Mouse (Mus musculus) thymus, postnatal 10 days (tissue): ENCODE results near the gene Mvb12a.
A peak's percentile ranks its signal among the peaks of the same experiment; 100 is the strongest.

Source experiments
- DNase-seq, 2 experiments: peaks; one replicate each; pipeline ENCODE4 v3.0.0; 2021; ENCODE audit warnings: low spot score in 2 of 2

Mvb12a gene

GRCm38 (mm10) chr8:71562751-71563150, 20.0 kb downstream of the Mvb12a start:
- peak; percentile 73 to 90 for DNase-seq

- no peak for DNase-seq
These were observed 21.3 kb downstream of the Mvb12a start for GRCm38 (mm10) chr8:71563992-71564391.

- DNase-seq, result no peak
These were observed 23.8 kb downstream of the Mvb12a start, which contains the start of gene Nxnl1 for GRCm38 (mm10) chr8:71566501-71566900. Gene Nxnl1 (minus strand): TSS chr8:71566601.

GRCm38 (mm10) chr8:71567587-71567986, 24.9 kb downstream of the Mvb12a start:
- DNase-seq, result no peak

GRCm38 (mm10) chr8:71568387-71568937, 25.7 kb downstream of the Mvb12a start, which contains the start of gene Slc27a1:
Gene Slc27a1 (plus strand): TSS chr8:71568882.
- DNase-seq, result no peak

- no peak for DNase-seq
These were observed 26.2 kb downstream of the Mvb12a start for GRCm38 (mm10) chr8:71568941-71569340.

GRCm38 (mm10) chr8:71569366-71570290, 26.9 kb downstream of the Mvb12a start:
- peak in 1 of 2 experiments; percentile 45 for DNase-seq

- DNase-seq, result peak; percentile 83 to 84
These were observed 27.7 kb downstream of the Mvb12a start for GRCm38 (mm10) chr8:71570291-71570954.

GRCm38 (mm10) chr8:71572077-71572476, 29.4 kb downstream of the Mvb12a start:
- no peak for DNase-seq

- no peak for DNase-seq
These were observed 30.3 kb downstream of the Mvb12a start for GRCm38 (mm10) chr8:71572847-71573633.

GRCm38 (mm10) chr8:71574426-71574825, 31.7 kb downstream of the Mvb12a start:
- DNase-seq, result no peak

- no peak for DNase-seq
These were observed 32.3 kb downstream of the Mvb12a start for GRCm38 (mm10) chr8:71575020-71575419.

GRCm38 (mm10) chr8:71577856-71578387, 35.2 kb downstream of the Mvb12a start:
- DNase-seq, result no peak

GRCm38 (mm10) chr8:71579009-71579408, 36.3 kb downstream of the Mvb12a start:
- DNase-seq, result no peak

GRCm38 (mm10) chr8:71579476-71579875, 36.8 kb downstream of the Mvb12a start:
- no peak for DNase-seq

GRCm38 (mm10) chr8:71580201-71580600, 37.5 kb downstream of the Mvb12a start:
- no peak for DNase-seq

- DNase-seq, result peak in 1 of 2 experiments; percentile 67
These were observed 44.2 kb downstream of the Mvb12a start for GRCm38 (mm10) chr8:71586891-71587290.

- no peak for DNase-seq
These were observed 46.0 kb downstream of the Mvb12a start for GRCm38 (mm10) chr8:71588762-71589161.

GRCm38 (mm10) chr8:71591017-71591416, 48.3 kb downstream of the Mvb12a start:
- DNase-seq, result no peak

- DNase-seq, result peak; percentile 90 to 91
These were observed 49.0 kb downstream of the Mvb12a start, which contains the start of gene Pgls for GRCm38 (mm10) chr8:71591471-71592373. Gene Pgls (plus strand): TSS chr8:71592176.
